Mouse (Mus musculus) central nervous system, embryonic 14 days (tissue): Measurements from ENCODE around the gene Gm10310. TPM values are rescaled to one million over a fixed set of nuclear protein-coding genes. Genes with fewer than 3 reads are reported as not detected.

Experiments
- polyA plus RNA-seq: library from polyadenylated mRNA; depleted of rRNA; stranded (reverse); fragments of >200 nt; gene quantifications from 2 replicates; pipeline ENCODE4 v1.2.3, GENCODE M21; 2012; rRNA removed

The Gm10310 gene
- polyA plus RNA-seq, result not detected in 2 replicates

GRCm38 (mm10) chr10:129984962-129985361 is at the start of gene Gm10310:
Gene Gm10310, minus strand, starts transcription at chr10:129985062.

DNA sequence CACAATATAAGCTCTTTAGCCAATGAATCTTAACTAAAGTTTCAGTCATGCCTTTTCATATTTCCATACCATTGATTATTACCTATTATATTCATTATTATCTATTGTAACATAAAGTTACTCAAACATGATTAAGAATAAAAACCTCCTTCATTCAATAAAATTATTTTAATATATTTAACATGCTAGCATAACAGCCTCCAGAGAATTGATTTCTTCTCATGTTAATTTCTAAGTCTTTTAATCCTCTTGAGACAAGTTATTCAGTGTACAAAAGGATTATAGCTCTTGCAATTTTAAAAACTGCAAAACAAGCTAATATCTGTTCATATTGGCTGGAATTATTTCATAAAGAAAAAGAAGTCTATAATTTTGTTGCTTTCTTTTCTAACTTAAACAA is 45.2 kb upstream of the Gm10310 start, which contains the start of gene Olfr821:
Gene Olfr821, plus strand, starts transcription at position 301 of the 400 bp plus-strand sequence.

DNA sequence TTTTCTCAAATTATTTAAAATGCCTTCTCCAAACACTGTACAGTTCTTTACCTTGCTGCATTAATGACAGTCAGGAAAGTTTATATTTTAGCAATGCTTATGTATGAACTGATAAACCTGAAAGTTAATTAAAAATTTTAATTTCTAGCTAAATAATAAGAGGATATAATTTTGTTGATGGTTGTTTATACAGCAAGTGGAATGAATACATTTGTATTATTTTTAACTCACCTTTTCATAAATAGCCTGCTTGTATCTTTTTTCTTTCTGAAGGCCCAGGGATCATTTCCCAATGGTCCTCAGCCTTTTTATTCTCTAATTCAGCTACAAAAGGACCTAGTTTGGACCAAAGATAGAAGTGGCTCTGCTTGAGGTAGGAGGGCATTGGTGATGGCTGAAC is 27.5 kb upstream of the Gm10310 start, which contains the start of gene Olfr820:
Gene Olfr820, plus strand, starts transcription at position 301 of the 400 bp plus-strand sequence.

GRCm38 (mm10) chr10:129976040-129976439 is 8.8 kb downstream of the Gm10310 start, which contains the start of gene Olfr247:
Gene Olfr247, minus strand, starts transcription at chr10:129976140.

GRCm38 (mm10) chr10:129967166-129967565 is 17.7 kb downstream of the Gm10310 start, which contains the start of gene Olfr819:
Gene Olfr819, minus strand, starts transcription at chr10:129967266.

GRCm38 (mm10) chr10:129949000-129949399 is 35.9 kb downstream of the Gm10310 start, which contains the start of gene Olfr818:
Gene Olfr818, minus strand, starts transcription at chr10:129949100.

Other genes with a start within 250 kb of the Gm10310 start
- not detected in 2 replicates for gene Olfr806, start 243.1 kb downstream of the Gm10310 start, polyA plus RNA-seq
- not detected in 2 replicates for gene Olfr807, start 227.3 kb downstream of the Gm10310 start, polyA plus RNA-seq
- not detected in 2 replicates for gene Olfr808, start 219.6 kb downstream of the Gm10310 start, polyA plus RNA-seq
- gene Olfr809, start 210.4 kb downstream of the Gm10310 start, polyA plus RNA-seq, result not detected in 2 replicates
- gene Olfr810, start 190.1 kb downstream of the Gm10310 start, polyA plus RNA-seq, result not detected in 2 replicates
- gene Olfr811, start 180.7 kb downstream of the Gm10310 start, polyA plus RNA-seq, result not detected in 2 replicates
- gene Olfr812, start 139.0 kb downstream of the Gm10310 start, polyA plus RNA-seq, result not detected in 2 replicates
- gene Olfr813, start 129.7 kb downstream of the Gm10310 start, polyA plus RNA-seq, result not detected in 2 replicates
- gene Olfr814, start 105.2 kb downstream of the Gm10310 start, polyA plus RNA-seq, result not detected in 2 replicates
- not detected in 2 replicates for gene Olfr815, start 79.2 kb downstream of the Gm10310 start, polyA plus RNA-seq
- gene Olfr816, start 69.5 kb downstream of the Gm10310 start, polyA plus RNA-seq, result not detected in 2 replicates
- not detected in 2 replicates for gene Olfr818, start 36.0 kb downstream of the Gm10310 start, polyA plus RNA-seq
- not detected in 2 replicates for gene Olfr819, start 17.8 kb downstream of the Gm10310 start, polyA plus RNA-seq
- not detected in 2 replicates for gene Olfr247, start 8.9 kb downstream of the Gm10310 start, polyA plus RNA-seq
- gene Olfr820, start 27.6 kb upstream of the Gm10310 start, polyA plus RNA-seq, result not detected in 2 replicates
- gene Olfr821, start 45.3 kb upstream of the Gm10310 start, polyA plus RNA-seq, result not detected in 2 replicates
- gene Olfr822, start 86.1 kb upstream of the Gm10310 start, polyA plus RNA-seq, result not detected in 2 replicates
- gene Olfr823, start 130.3 kb upstream of the Gm10310 start, polyA plus RNA-seq, result not detected in 2 replicates
- gene Olfr824, start 144.9 kb upstream of the Gm10310 start, polyA plus RNA-seq, result not detected in 2 replicates
- gene Olfr825, start 181.7 kb upstream of the Gm10310 start, polyA plus RNA-seq, result not detected in 2 replicates
- gene Olfr826, start 199.1 kb upstream of the Gm10310 start, polyA plus RNA-seq, result not detected in 2 replicates
- gene Olfr827, start 229.3 kb upstream of the Gm10310 start, polyA plus RNA-seq, result not detected in 2 replicates